Mouse (Mus musculus) adipocyte (in vitro differentiated cells): ENCODE results near the gene Olfr1491.

Experiments
- DNase-seq: peaks from one replicate; pipeline ENCODE4 v3.0.0-alpha.2; 2016; ENCODE audit warnings: low spot score

The Olfr1491 gene

GRCm38 (mm10) chr19:13696968-13697367, at the start of gene Olfr1491:
Olfr1491 (plus strand) TSS chr19:13697268.
- DNase-seq: no peak

GRCm38 (mm10) chr19:13650791-13651190, 46.3 kb upstream of the Olfr1491 start, which contains the start of gene Olfr1490:
Olfr1490 (plus strand) TSS chr19:13651091.
- DNase-seq: no peak

GRCm38 (mm10) chr19:13722978-13723377, 25.9 kb downstream of the Olfr1491 start, which contains the start of gene Olfr1493-ps1:
Olfr1493-ps1 (plus strand) TSS chr19:13723278.
- DNase-seq: no peak

- no peak for DNase-seq
Observed at GRCm38 (mm10) chr19:13739428-13739827, 42.4 kb downstream of the Olfr1491 start, which contains the start of gene Olfr1494. Olfr1494 (plus strand) TSS chr19:13739728.

GRCm38 (mm10) chr19:13749366-13749765, 52.3 kb downstream of the Olfr1491 start:
- DNase-seq: no peak
